Mouse (Mus musculus): Measurements from ENCODE around the gene Gxylt2. TPM values are rescaled to one million over a fixed set of nuclear protein-coding genes. Genes with fewer than 3 reads are reported as not detected.
A peak's percentile ranks its signal among the peaks of the same experiment; 100 is the strongest.

The Gxylt2 gene
- polyA plus RNA-seq, 1 experiment from 2014 or later, result 0.93 TPM

GRCm38 (mm10) chr6:100831751-100832150, 127.2 kb downstream of the Gxylt2 start:
- no peak for ATAC-seq (replicated peaks; ENCODE audit: insufficient number of reproducible peaks, low FRiP score, low TSS enrichment)
- peaks cover 5% of the 10 kb centered on the region; the same call in 1 of the 2 replicates for H3K4me1 ChIP-seq (ENCODE audit: control insufficient read depth, insufficient read depth, low read length)
- no peak overlapping the region for H3K27ac ChIP-seq (ENCODE audit: low read depth, low read length)
- H3K4me3 ChIP-seq (ENCODE audit: low read depth, low read length), result no peak overlapping the region
- WGBS (ENCODE audit: insufficient replicate concordance), result 93% methylated on average over 6 of the region's 6 CpGs
- H3K4me2 ChIP-seq, result no peak overlapping the region
- H3K9ac ChIP-seq (ENCODE audit: low read depth, low read length), result no peak overlapping the region
- no peaks in the 10 kb centered on the region for H3K27me3 ChIP-seq (ENCODE audit: control insufficient read depth, insufficient read depth, low read length)
- H3K9me3 ChIP-seq (replicated peaks; ENCODE audit: control insufficient read depth, low read length), result no peaks in the 10 kb centered on the region
- peaks cover 13% of the 10 kb centered on the region for H3K36me3 ChIP-seq (ENCODE audit: control insufficient read depth, insufficient read depth, low read length)

- Histone ChIP-seq H3K9me3 (replicated peaks; ENCODE audit: control insufficient read depth, low read length) (no peaks in the 10 kb centered on the region), H3K4me3 (ENCODE audit: low read depth, low read length) (peak within 1 kb of the TSS; percentile 90), H3K27me3 (ENCODE audit: control insufficient read depth, insufficient read depth, low read length) (no peaks in the 10 kb centered on the region), H3K36me3 (ENCODE audit: control insufficient read depth, insufficient read depth, low read length) (peaks cover 21% of the 10 kb centered on the region), H3K9ac (ENCODE audit: low read depth, low read length) (peak within 1 kb of the TSS; percentile 94), H3K4me2 (peak within 1 kb of the TSS; percentile 67), H3K27ac (ENCODE audit: low read depth, low read length) (peak within 1 kb of the TSS; percentile 93), H3K4me1 (ENCODE audit: control insufficient read depth, insufficient read depth, low read length) (peaks cover 5% of the 10 kb centered on the region; the same call in 1 of the 2 replicates)
- under 1% methylated on average over 42 of the region's 50 CpGs for WGBS (ENCODE audit: insufficient replicate concordance)
- ATAC-seq (replicated peaks; ENCODE audit: insufficient number of reproducible peaks, low FRiP score, low TSS enrichment), result peak; percentile 88
These were observed 128.8 kb downstream of the Gxylt2 start, which contains the start of gene Ppp4r2 for GRCm38 (mm10) chr6:100833355-100833754. Ppp4r2 (plus strand) TSS chr6:100833622.

- peak; percentile 82 for ATAC-seq (replicated peaks; ENCODE audit: insufficient number of reproducible peaks, low FRiP score, low TSS enrichment)
- WGBS (ENCODE audit: insufficient replicate concordance), result under 1% methylated on average over 49 of the region's 72 CpGs
- Histone ChIP-seq H3K4me1 (ENCODE audit: control insufficient read depth, insufficient read depth, low read length) (peaks cover 5% of the 10 kb centered on the region; the same call in 1 of the 2 replicates), H3K9me3 (replicated peaks; ENCODE audit: control insufficient read depth, low read length) (no peaks in the 10 kb centered on the region), H3K4me3 (ENCODE audit: low read depth, low read length) (peak overlapping the region; percentile 90), H3K9ac (ENCODE audit: low read depth, low read length) (peak overlapping the region; percentile 94), H3K27ac (ENCODE audit: low read depth, low read length) (peak overlapping the region; percentile 93), H3K36me3 (ENCODE audit: control insufficient read depth, insufficient read depth, low read length) (peaks cover 23% of the 10 kb centered on the region), H3K4me2 (peak overlapping the region; percentile 67), H3K27me3 (ENCODE audit: control insufficient read depth, insufficient read depth, low read length) (no peaks in the 10 kb centered on the region)
These were observed 129.4 kb downstream of the Gxylt2 start for GRCm38 (mm10) chr6:100833811-100834481.

GRCm38 (mm10) chr6:100834489-100835160, 130.1 kb downstream of the Gxylt2 start:
- Histone ChIP-seq H3K4me1 (ENCODE audit: control insufficient read depth, insufficient read depth, low read length) (peaks cover 5% of the 10 kb centered on the region; the same call in 1 of the 2 replicates), H3K27ac (ENCODE audit: low read depth, low read length) (no peak overlapping the region), H3K27me3 (ENCODE audit: control insufficient read depth, insufficient read depth, low read length) (no peaks in the 10 kb centered on the region), H3K9me3 (replicated peaks; ENCODE audit: control insufficient read depth, low read length) (no peaks in the 10 kb centered on the region), H3K4me3 (ENCODE audit: low read depth, low read length) (peak overlapping the region; percentile 90), H3K4me2 (peak overlapping the region; percentile 67), H3K9ac (ENCODE audit: low read depth, low read length) (peak overlapping the region; percentile 94), H3K36me3 (ENCODE audit: control insufficient read depth, insufficient read depth, low read length) (peaks cover 25% of the 10 kb centered on the region)
- no peak for ATAC-seq (replicated peaks; ENCODE audit: insufficient number of reproducible peaks, low FRiP score, low TSS enrichment)
- WGBS (ENCODE audit: insufficient replicate concordance), result 24% methylated on average over 9 of the region's 9 CpGs

- H3K9ac ChIP-seq (ENCODE audit: low read depth, low read length), result no peak overlapping the region
- no peaks in the 10 kb centered on the region for H3K9me3 ChIP-seq (replicated peaks; ENCODE audit: control insufficient read depth, low read length)
- no peaks in the 10 kb centered on the region for H3K27me3 ChIP-seq (ENCODE audit: control insufficient read depth, insufficient read depth, low read length)
- H3K4me1 ChIP-seq (ENCODE audit: control insufficient read depth, insufficient read depth, low read length), result no peaks in the 10 kb centered on the region
- H3K27ac ChIP-seq (ENCODE audit: low read depth, low read length), result no peak overlapping the region
- H3K36me3 ChIP-seq (ENCODE audit: control insufficient read depth, insufficient read depth, low read length), result peaks cover 20% of the 10 kb centered on the region
- ATAC-seq (replicated peaks; ENCODE audit: insufficient number of reproducible peaks, low FRiP score, low TSS enrichment), result no peak
- no peak overlapping the region for H3K4me3 ChIP-seq (ENCODE audit: low read depth, low read length)
- 88% methylated on average over 4 of the region's 4 CpGs for WGBS (ENCODE audit: insufficient replicate concordance)
- no peak overlapping the region for H3K4me2 ChIP-seq
These were observed 140.5 kb downstream of the Gxylt2 start for GRCm38 (mm10) chr6:100845058-100845457.

GRCm38 (mm10) chr6:100847264-100847663, 142.7 kb downstream of the Gxylt2 start:
- H3K4me1 ChIP-seq (ENCODE audit: control insufficient read depth, insufficient read depth, low read length), result no peaks in the 10 kb centered on the region
- H3K36me3 ChIP-seq (ENCODE audit: control insufficient read depth, insufficient read depth, low read length), result peaks cover under 1% of the 10 kb centered on the region
- ATAC-seq (replicated peaks; ENCODE audit: insufficient number of reproducible peaks, low FRiP score, low TSS enrichment), result no peak
- no peak overlapping the region for H3K4me2 ChIP-seq
- no peaks in the 10 kb centered on the region for H3K9me3 ChIP-seq (replicated peaks; ENCODE audit: control insufficient read depth, low read length)
- H3K9ac ChIP-seq (ENCODE audit: low read depth, low read length), result no peak overlapping the region
- no peaks in the 10 kb centered on the region for H3K27me3 ChIP-seq (ENCODE audit: control insufficient read depth, insufficient read depth, low read length)
- H3K4me3 ChIP-seq (ENCODE audit: low read depth, low read length), result no peak overlapping the region
- WGBS (ENCODE audit: insufficient replicate concordance), result 84% methylated on average over 5 of the region's 5 CpGs
- H3K27ac ChIP-seq (ENCODE audit: low read depth, low read length), result no peak overlapping the region

GRCm38 (mm10) chr6:100848682-100849375, 144.3 kb downstream of the Gxylt2 start:
- no peaks in the 10 kb centered on the region for H3K27me3 ChIP-seq (ENCODE audit: control insufficient read depth, insufficient read depth, low read length)
- H3K4me1 ChIP-seq (ENCODE audit: control insufficient read depth, insufficient read depth, low read length), result no peaks in the 10 kb centered on the region
- no peak overlapping the region for H3K9ac ChIP-seq (ENCODE audit: low read depth, low read length)
- no peaks in the 10 kb centered on the region for H3K36me3 ChIP-seq (ENCODE audit: control insufficient read depth, insufficient read depth, low read length)
- no peak for ATAC-seq (replicated peaks; ENCODE audit: insufficient number of reproducible peaks, low FRiP score, low TSS enrichment)
- WGBS (ENCODE audit: insufficient replicate concordance), result 88% methylated on average over 9 of the region's 9 CpGs
- H3K9me3 ChIP-seq (replicated peaks; ENCODE audit: control insufficient read depth, low read length), result no peaks in the 10 kb centered on the region
- no peak overlapping the region for H3K4me2 ChIP-seq
- H3K4me3 ChIP-seq (ENCODE audit: low read depth, low read length), result no peak overlapping the region
- no peak overlapping the region for H3K27ac ChIP-seq (ENCODE audit: low read depth, low read length)

GRCm38 (mm10) chr6:100850671-100851081, 146.1 kb downstream of the Gxylt2 start:
- no peak for ATAC-seq (replicated peaks; ENCODE audit: insufficient number of reproducible peaks, low FRiP score, low TSS enrichment)
- H3K27me3 ChIP-seq (ENCODE audit: control insufficient read depth, insufficient read depth, low read length), result no peaks in the 10 kb centered on the region
- no peak overlapping the region for H3K4me2 ChIP-seq
- 86% methylated on average over 9 of the region's 9 CpGs for WGBS (ENCODE audit: insufficient replicate concordance)
- H3K4me1 ChIP-seq (ENCODE audit: control insufficient read depth, insufficient read depth, low read length), result no peaks in the 10 kb centered on the region
- no peak overlapping the region for H3K9ac ChIP-seq (ENCODE audit: low read depth, low read length)
- no peak overlapping the region for H3K4me3 ChIP-seq (ENCODE audit: low read depth, low read length)
- no peaks in the 10 kb centered on the region for H3K9me3 ChIP-seq (replicated peaks; ENCODE audit: control insufficient read depth, low read length)
- no peak overlapping the region for H3K27ac ChIP-seq (ENCODE audit: low read depth, low read length)
- peaks cover 4% of the 10 kb centered on the region; the same call in 1 of the 2 replicates for H3K36me3 ChIP-seq (ENCODE audit: control insufficient read depth, insufficient read depth, low read length)

Data from heart, embryonic 11.5 days (tissue).